Mouse (Mus musculus): ENCODE results near the gene Lamb3.

DNA sequence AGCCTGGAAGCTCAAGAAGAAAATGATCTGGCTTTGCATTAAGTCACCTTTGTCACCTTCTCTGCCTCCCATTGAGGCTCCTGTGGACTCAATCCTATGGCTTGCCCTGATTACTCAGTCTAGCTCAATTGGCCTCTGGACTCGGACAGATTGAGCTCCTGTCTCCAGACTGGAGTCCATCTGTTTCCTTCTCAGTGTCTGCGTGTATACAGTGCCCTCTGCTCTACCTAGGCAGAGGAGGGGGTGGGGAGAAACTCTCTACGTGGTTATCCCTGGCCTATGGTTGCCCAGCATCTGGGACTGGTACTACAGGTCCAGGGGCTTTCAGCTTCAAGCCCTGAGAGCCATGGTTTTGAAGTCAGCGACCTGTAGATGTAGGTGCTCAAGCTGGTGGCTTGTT lies 136.4 kb downstream of the Lamb3 start:
- no peak for TF ChIP-seq CTCF (IDR thresholded peaks at IDR 0.05; ENCODE audit: extremely low read depth, insufficient read depth, insufficient read length, insufficient replicate concordance)
- TF ChIP-seq POLR2A (IDR thresholded peaks at IDR 0.05; ENCODE audit: low read depth, low read length) = no peak

Data from spleen, adult 2 months (tissue).